Mouse (Mus musculus): Measurements from ENCODE around the gene Slc39a13. TPM values are rescaled to one million over a fixed set of nuclear protein-coding genes. Genes with fewer than 3 reads are reported as not detected.

Slc39a13 gene
- polyA plus RNA-seq, 1 experiment from 2014 or later = 21.9 TPM

GRCm38 (mm10) chr2:91019911-91020310 is 50.3 kb downstream of the Slc39a13 start:
- H3K9me3 ChIP-seq (ENCODE audit: control insufficient read depth, low read length) = no peaks in the 10 kb centered on the region
- H3K4me3 ChIP-seq (replicated peaks; ENCODE audit: low read depth, low read length) = no peak overlapping the region
- no peak overlapping the region for H3K4me2 ChIP-seq (ENCODE audit: low read length)
- no peaks in the 10 kb centered on the region for H3K4me1 ChIP-seq (ENCODE audit: control insufficient read depth, insufficient read depth, low read length)
- no peak overlapping the region for H3K27ac ChIP-seq (replicated peaks; ENCODE audit: low read depth, low read length)
- ATAC-seq (ENCODE audit: low FRiP score, low TSS enrichment) (no peak), DNase-seq (no peak)
- no peak overlapping the region for H3K9ac ChIP-seq (replicated peaks; ENCODE audit: low read length)
- H3K27me3 ChIP-seq (ENCODE audit: control insufficient read depth, insufficient read depth, low read length) = no peaks in the 10 kb centered on the region
- 95% methylated on average over 3 of the region's 3 CpGs for WGBS
- H3K36me3 ChIP-seq (ENCODE audit: control insufficient read depth, insufficient read depth, low read length) = peaks cover 37% of the 10 kb centered on the region

- ATAC-seq (ENCODE audit: low FRiP score, low TSS enrichment) = no peak
- Histone ChIP-seq H3K27ac (replicated peaks; ENCODE audit: low read depth, low read length) (no peak overlapping the region), H3K4me3 (replicated peaks; ENCODE audit: low read depth, low read length) (no peak overlapping the region), H3K9ac (replicated peaks; ENCODE audit: low read length) (no peak overlapping the region), H3K27me3 (ENCODE audit: control insufficient read depth, insufficient read depth, low read length) (no peaks in the 10 kb centered on the region), H3K4me2 (ENCODE audit: low read length) (no peak overlapping the region), H3K4me1 (ENCODE audit: control insufficient read depth, insufficient read depth, low read length) (no peaks in the 10 kb centered on the region), H3K36me3 (ENCODE audit: control insufficient read depth, insufficient read depth, low read length) (peaks cover 54% of the 10 kb centered on the region), H3K9me3 (ENCODE audit: control insufficient read depth, low read length) (no peaks in the 10 kb centered on the region)
- WGBS = 85% methylated on average over 8 of the region's 8 CpGs
- peak; percentile 5 for DNase-seq
Measured at GRCm38 (mm10) chr2:91018061-91018788, 52.0 kb downstream of the Slc39a13 start.

GRCm38 (mm10) chr2:91015386-91015785 is 54.8 kb downstream of the Slc39a13 start:
- Histone ChIP-seq H3K4me2 (ENCODE audit: low read length) (no peak overlapping the region), H3K4me3 (replicated peaks; ENCODE audit: low read depth, low read length) (no peak overlapping the region), H3K27me3 (ENCODE audit: control insufficient read depth, insufficient read depth, low read length) (no peaks in the 10 kb centered on the region), H3K9me3 (ENCODE audit: control insufficient read depth, low read length) (no peaks in the 10 kb centered on the region), H3K9ac (replicated peaks; ENCODE audit: low read length) (no peak overlapping the region), H3K4me1 (ENCODE audit: control insufficient read depth, insufficient read depth, low read length) (no peaks in the 10 kb centered on the region), H3K36me3 (ENCODE audit: control insufficient read depth, insufficient read depth, low read length) (peaks cover 77% of the 10 kb centered on the region), H3K27ac (replicated peaks; ENCODE audit: low read depth, low read length) (no peak overlapping the region)
- WGBS = 85% methylated on average over 4 of the region's 4 CpGs
- DNase-seq = no peak
- no peak for ATAC-seq (ENCODE audit: low FRiP score, low TSS enrichment)

- Histone ChIP-seq H3K4me2 (ENCODE audit: low read length) (no peak overlapping the region), H3K27ac (replicated peaks; ENCODE audit: low read depth, low read length) (no peak overlapping the region), H3K9me3 (ENCODE audit: control insufficient read depth, low read length) (no peaks in the 10 kb centered on the region), H3K27me3 (ENCODE audit: control insufficient read depth, insufficient read depth, low read length) (no peaks in the 10 kb centered on the region), H3K4me1 (ENCODE audit: control insufficient read depth, insufficient read depth, low read length) (no peaks in the 10 kb centered on the region), H3K36me3 (ENCODE audit: control insufficient read depth, insufficient read depth, low read length) (peaks cover 83% of the 10 kb centered on the region), H3K9ac (replicated peaks; ENCODE audit: low read length) (no peak overlapping the region), H3K4me3 (replicated peaks; ENCODE audit: low read depth, low read length) (no peak overlapping the region)
- no peak for ATAC-seq (ENCODE audit: low FRiP score, low TSS enrichment)
- DNase-seq = no peak
- 95% methylated on average over 2 of the region's 2 CpGs for WGBS
Measured at GRCm38 (mm10) chr2:91013881-91014280, 56.3 kb downstream of the Slc39a13 start.

Other genes with a start within 250 kb of the Slc39a13 start
- gene Mtch2, start 223.3 kb downstream of the Slc39a13 start, polyA plus RNA-seq (2014; fragmentation: Nextera tagmentation; extraction: Ambion mirVana) = 280 and 285 TPM in 2 replicates
- 95.3 and 152 TPM in 2 replicates for gene C1qtnf4, start 184.6 kb downstream of the Slc39a13 start, polyA plus RNA-seq (2014; fragmentation: Nextera tagmentation; extraction: Ambion mirVana)
- 48.6 and 55.2 TPM in 2 replicates for gene Kbtbd4, start 165.7 kb downstream of the Slc39a13 start, polyA plus RNA-seq (2014; fragmentation: Nextera tagmentation; extraction: Ambion mirVana)
- gene Ndufs3, start 165.6 kb downstream of the Slc39a13 start, polyA plus RNA-seq (2014; fragmentation: Nextera tagmentation; extraction: Ambion mirVana) = 212 and 214 TPM in 2 replicates
- 83.9 and 95.3 TPM in 2 replicates for gene Celf1, start 130.0 kb downstream of the Slc39a13 start, polyA plus RNA-seq (2014; fragmentation: Nextera tagmentation; extraction: Ambion mirVana)
- 0.57 TPM in 2 replicates for gene Rapsn, start 34.8 kb downstream of the Slc39a13 start, polyA plus RNA-seq (2014; fragmentation: Nextera tagmentation; extraction: Ambion mirVana)
- 232 and 271 TPM in 2 replicates for gene Psmc3, start 16.4 kb downstream of the Slc39a13 start, polyA plus RNA-seq (2014; fragmentation: Nextera tagmentation; extraction: Ambion mirVana)
- gene Spi1, start 12.0 kb upstream of the Slc39a13 start, polyA plus RNA-seq (2014; fragmentation: Nextera tagmentation; extraction: Ambion mirVana) = 1.2 and 2.4 TPM in 2 replicates
- not detected in 2 replicates for gene Mybpc3, start 47.7 kb upstream of the Slc39a13 start, polyA plus RNA-seq (2014; fragmentation: Nextera tagmentation; extraction: Ambion mirVana)
- 43.3 and 56.3 TPM in 2 replicates for gene Madd, start 113.4 kb upstream of the Slc39a13 start, polyA plus RNA-seq (2014; fragmentation: Nextera tagmentation; extraction: Ambion mirVana)
- gene Nr1h3, start 132.4 kb upstream of the Slc39a13 start, polyA plus RNA-seq (2014; fragmentation: Nextera tagmentation; extraction: Ambion mirVana) = 0.90 and 2.6 TPM in 2 replicates
- 33.1 and 50.8 TPM in 2 replicates for gene Acp2, start 132.5 kb upstream of the Slc39a13 start, polyA plus RNA-seq (2014; fragmentation: Nextera tagmentation; extraction: Ambion mirVana)
- gene Ddb2, start 166.6 kb upstream of the Slc39a13 start, polyA plus RNA-seq (2014; fragmentation: Nextera tagmentation; extraction: Ambion mirVana) = 10.6 and 14.6 TPM in 2 replicates
- 8.2 and 11.4 TPM in 2 replicates for gene Pacsin3, start 185.5 kb upstream of the Slc39a13 start, polyA plus RNA-seq (2014; fragmentation: Nextera tagmentation; extraction: Ambion mirVana)
- gene Arfgap2, start 194.6 kb upstream of the Slc39a13 start, polyA plus RNA-seq (2014; fragmentation: Nextera tagmentation; extraction: Ambion mirVana) = 64.2 and 71.8 TPM in 2 replicates

Data from midbrain, embryonic 14.5 days (tissue).